Mouse (Mus musculus): ENCODE data around the gene Wdr92. TPM values are rescaled to one million over a fixed set of nuclear protein-coding genes. Genes with fewer than 3 reads are reported as not detected.

The Wdr92 gene
- total and polyA plus RNA-seq, 3 experiments, result 34.5 to 63.8 TPM; not detected in 1

GRCm38 (mm10) chr11:17160242-17160641 lies 21.7 kb upstream of the Wdr92 start:
- Histone ChIP-seq H3K79me2 (ENCODE audit: control insufficient read depth, insufficient read depth, low read length, poor library complexity) (peaks cover 58% of the 10 kb centered on the region), H3K27me3 (ENCODE audit: control insufficient read depth in 1 of 2, insufficient read depth in 2 of 2, low read length in 2 of 2) (no peaks in the 10 kb centered on the region), H3K4me1 (ENCODE audit: control insufficient read depth in 1 of 2, insufficient read depth in 2 of 2, low read length in 2 of 2) (peaks cover 10 to 29% of the 10 kb centered on the region in 2 experiments), H3K9ac (ENCODE audit: control insufficient read depth, low read depth, low read length, poor library complexity, severe bottlenecking) (peak overlapping the region; percentile 96), H3K36me3 (ENCODE audit: control insufficient read depth in 1 of 2, insufficient read depth in 2 of 2, low read length in 2 of 2) (peaks cover 0 to 38% of the 10 kb centered on the region in 2 experiments; a peak in 3 of 4 replicates), H3K9me3 (replicated peaks; ENCODE audit: insufficient read depth, low read length) (no peaks in the 10 kb centered on the region), H3K4me3 (ENCODE audit: control insufficient read depth in 1 of 2, insufficient read depth in 1 of 2, low read depth in 2 of 2, low read length in 2 of 2) (peak overlapping the region; percentile 81 to 96), H3K27ac (ENCODE audit: control insufficient read depth, low read depth, low read length) (peak overlapping the region; percentile 94)
- DNase-seq (ENCODE audit: low read depth, low spot score), result peak; percentile 90
- no peak for TF ChIP-seq POLR2AphosphoS5 (IDR thresholded peaks at IDR 0.05; ENCODE audit: borderline replicate concordance, low read depth, low read length)
- no peak for TF ChIP-seq RCOR1 (IDR thresholded peaks at IDR 0.05; ENCODE audit: low read depth, low read length)
- TF ChIP-seq TCF12 (IDR thresholded peaks at IDR 0.05; ENCODE audit: low read depth, low read length), result no peak
- TF ChIP-seq UBTF (IDR thresholded peaks at IDR 0.05; ENCODE audit: borderline replicate concordance, insufficient read depth, low read depth, low read length), result no peak
- no peak for TF ChIP-seq JUND (IDR thresholded peaks at IDR 0.05; ENCODE audit: low read depth, low read length)
- no peak for TF ChIP-seq POLR2A (IDR thresholded peaks at IDR 0.05; ENCODE audit: control insufficient read depth in 1 of 2, insufficient read depth in 1 of 2, low read depth in 1 of 2, low read length in 2 of 2, poor library complexity in 1 of 2)
- TF ChIP-seq USF2 (IDR thresholded peaks at IDR 0.05; ENCODE audit: borderline replicate concordance in 1 of 2, insufficient read depth in 1 of 2, low read depth in 1 of 2, low read length in 2 of 2), result no peak
- TF ChIP-seq EP300 (IDR thresholded peaks at IDR 0.05; ENCODE audit: low read depth in 1 of 2, low read length in 2 of 2), result no peak
- no peak for TF ChIP-seq ETS1 (IDR thresholded peaks at IDR 0.05; ENCODE audit: low read depth, low read length)
- no peak for TF ChIP-seq MYB (IDR thresholded peaks at IDR 0.05; ENCODE audit: low read depth, low read length)
- TF ChIP-seq E2F4 (IDR thresholded peaks at IDR 0.05; ENCODE audit: borderline replicate concordance, low read depth, low read length), result no peak
- peak; percentile 85 for TF ChIP-seq MXI1 (IDR thresholded peaks at IDR 0.05; ENCODE audit: low read depth, low read length)
- peak; percentile 53; the same call in 1 of the 2 replicates for TF ChIP-seq TBP (IDR thresholded peaks at IDR 0.05; ENCODE audit: low read depth, low read length)
- TF ChIP-seq SIN3A (IDR thresholded peaks at IDR 0.05; ENCODE audit: low read length), result peak; percentile 91
- TF ChIP-seq MYC (IDR thresholded peaks at IDR 0.05; ENCODE audit: low read depth, low read length), result peak; percentile 37; the same call in 1 of the 2 replicates
- TF ChIP-seq HCFC1 (IDR thresholded peaks at IDR 0.05; ENCODE audit: low read depth, low read length), result peak; percentile 44; the same call in 1 of the 2 replicates
- no peak for TF ChIP-seq MAZ (IDR thresholded peaks at IDR 0.05; ENCODE audit: low read depth, low read length)
- TF ChIP-seq POLR2AphosphoS2 (IDR thresholded peaks at IDR 0.05; ENCODE audit: low read length), result no peak
- TF ChIP-seq ZMIZ1 (IDR thresholded peaks at IDR 0.05; ENCODE audit: low read depth, low read length), result no peak
- TF ChIP-seq KAT2A (conservative IDR thresholded peaks at IDR 0.05; ENCODE audit: low read depth, low read length), result no peak
- no peak for TF ChIP-seq NELFE (IDR thresholded peaks at IDR 0.05; ENCODE audit: low read depth, low read length)
- TF ChIP-seq MAFK (IDR thresholded peaks at IDR 0.05; ENCODE audit: borderline replicate concordance, low read depth, low read length), result no peak
- peak; percentile 44 to 73 (median 66) for TF ChIP-seq CTCF (IDR thresholded peaks at IDR 0.05 in 2 of 3, conservative IDR thresholded peaks at IDR 0.05 in 1 of 3; ENCODE audit: control insufficient read depth in 1 of 3, insufficient read depth in 1 of 3, low read depth in 2 of 3, low read length in 3 of 3, poor library complexity in 1 of 3, severe bottlenecking in 1 of 3)
- TF ChIP-seq TAL1 (IDR thresholded peaks at IDR 0.05; ENCODE audit: low read length), result no peak
- TF ChIP-seq BHLHE40 (IDR thresholded peaks at IDR 0.05; ENCODE audit: borderline replicate concordance, low read depth, low read length), result no peak
- TF ChIP-seq MEF2A (IDR thresholded peaks at IDR 0.05; ENCODE audit: extremely low read depth, insufficient replicate concordance, low read depth, low read length, poor library complexity, severe bottlenecking), result no peak; the same call in 1 of the 2 replicates
- TF ChIP-seq RAD21 (IDR thresholded peaks at IDR 0.05; ENCODE audit: low read depth, low read length), result peak; percentile 28
- no peak for TF ChIP-seq GABPA (IDR thresholded peaks at IDR 0.05; ENCODE audit: low read depth, low read length)
- TF ChIP-seq ZNF384 (IDR thresholded peaks at IDR 0.05; ENCODE audit: low read depth, low read length), result peak; percentile 72; the same call in 1 of the 2 replicates
- no peak for TF ChIP-seq MAX (IDR thresholded peaks at IDR 0.05; ENCODE audit: low read length)
- no peak for TF ChIP-seq ZKSCAN1 (IDR thresholded peaks at IDR 0.05; ENCODE audit: low read depth, low read length)
- no peak for TF ChIP-seq ZC3H11A (IDR thresholded peaks at IDR 0.05; ENCODE audit: low read depth, low read length)
- no peak for TF ChIP-seq NRF1 (IDR thresholded peaks at IDR 0.05; ENCODE audit: insufficient read depth, low read depth, low read length, poor library complexity, severe bottlenecking)
- peak; percentile 91 for TF ChIP-seq CHD1 (IDR thresholded peaks at IDR 0.05; ENCODE audit: low read depth, low read length)
- TF ChIP-seq ELF1 (IDR thresholded peaks at IDR 0.05; ENCODE audit: low read depth, low read length), result no peak
- TF ChIP-seq CHD2 (IDR thresholded peaks at IDR 0.05; ENCODE audit: low read length), result no peak
- TF ChIP-seq USF1 (IDR thresholded peaks at IDR 0.05; ENCODE audit: low read depth, low read length), result no peak
- no peak for TF ChIP-seq GATA1 (IDR thresholded peaks at IDR 0.05; ENCODE audit: low read depth, low read length)
